Mouse (Mus musculus) thymus, adult 2 months (tissue): ENCODE measurements at regions not wholly inside any gene's neighbourhood (a gene's known extent, or its start where the extent isn't known, plus 50 kb on each side); places are given as distances from the start of the nearest gene placed in this dataset.

Source experiments
- CTCF ChIP-seq: fragments of 200-500 bp; IDR thresholded peaks from 2 replicates; pipeline ENCODE4 v1.5.1; 2012; ENCODE audit warnings: mild to moderate bottlenecking, control low read depth, low read length, moderate library complexity, borderline replicate concordance; ENCODE audit not compliant: control insufficient read depth, poor library complexity, insufficient read depth; ENCODE audit errors: extremely low read depth
- POLR2A ChIP-seq: fragments of 200-500 bp; IDR thresholded peaks from 2 replicates; pipeline ENCODE4 v1.6.1; 2012; ENCODE audit warnings: mild to moderate bottlenecking, low read length, control low read depth, moderate library complexity; ENCODE audit not compliant: control insufficient read depth, poor library complexity, insufficient read depth; ENCODE audit errors: extremely low read depth

- TF ChIP-seq POLR2A (no peak), CTCF (no peak)
These were observed 264.9 kb downstream of the Uaca start for GRCm38 (mm10) chr9:61059225-61059624.
